Mouse (Mus musculus) forebrain, embryonic 14.5 days (tissue): Measurements from ENCODE around the gene Dop1a. TPM values are rescaled to one million over a fixed set of nuclear protein-coding genes. Genes with fewer than 3 reads are reported as not detected.
A peak's percentile ranks its signal among the peaks of the same experiment; 100 is the strongest.

Experiments used
- ATAC-seq: fragments of 200-750 bp; cut with Nextera tagmentation; 2 replicates; pipeline ENCODE4 v1.8.0; 2017; ENCODE audit warnings: mild to moderate bottlenecking, moderate library complexity
- DNase-seq: peaks from one replicate; pipeline ENCODE4 v3.0.0-alpha.2; 2015; ENCODE audit warnings: low spot score
- H3K27ac ChIP-seq: fragments of 300-500 bp; sonication (generic); 2 replicates; pipeline ENCODE4 v1.5.1; 2014; ENCODE audit warnings: low read depth, mild to moderate bottlenecking, control low read depth, low read length, moderate library complexity
- H3K27me3 ChIP-seq: fragments of 300-500 bp; sonication (generic); replicated peaks from 2 replicates; pipeline ENCODE4 v1.6.1; 2014; ENCODE audit warnings: low read length, control low read depth, mixed read lengths; ENCODE audit not compliant: control insufficient read depth, insufficient read depth
- H3K36me3 ChIP-seq: fragments of 300-500 bp; sonication (generic); 2 replicates; pipeline ENCODE4 v1.6.1; 2014; ENCODE audit warnings: low read length, control low read depth; ENCODE audit not compliant: control insufficient read depth, insufficient read depth
- H3K4me1 ChIP-seq: fragments of 300-500 bp; sonication (generic); 2 replicates; pipeline ENCODE4 v1.6.1; 2014; ENCODE audit warnings: antibody characterized with exemption, low read length, control low read depth; ENCODE audit not compliant: control insufficient read depth, insufficient read depth
- H3K4me2 ChIP-seq: fragments of 300-500 bp; sonication (generic); 2 replicates; pipeline ENCODE4 v1.6.1; 2014; ENCODE audit warnings: mild to moderate bottlenecking, control low read depth, low read length
- H3K4me3 ChIP-seq: fragments of 300-500 bp; sonication (generic); 2 replicates; pipeline ENCODE4 v1.5.1; 2014; ENCODE audit warnings: low read depth, low read length, control low read depth
- H3K9ac ChIP-seq: fragments of 300-500 bp; sonication (generic); 2 replicates; pipeline ENCODE4 v1.6.1; 2014; ENCODE audit warnings: mild to moderate bottlenecking, low read length, control low read depth, moderate library complexity
- H3K9me3 ChIP-seq: fragments of 300-500 bp; sonication (generic); replicated peaks from 2 replicates; pipeline ENCODE4 v1.6.1; 2016; ENCODE audit warnings: low read length, control low read depth, mixed read lengths; ENCODE audit not compliant: control insufficient read depth
- WGBS: fragments of 180-500 bp; shearing (Covaris S2); extraction: QIAGEN DNeasy Blood & Tissue Kit; methylation state at CpG from one replicate; pipeline ENCODE4 v1.1.7; 2014; 5-methylcytosine and 5-hydroxymethylcytosine counted together
- polyA plus RNA-seq: library from polyadenylated mRNA; unstranded; fragments of >200 nt; fragmentation: Nextera tagmentation; extraction: Ambion mirVana; gene quantifications from 2 replicates; pipeline ENCODE4 v1.2.1, GENCODE M21; 2014

Gene Dop1a
- polyA plus RNA-seq = 28.6 and 45.4 TPM in 2 replicates

- Histone ChIP-seq H3K27ac (peak within 1 kb of the TSS; percentile 72), H3K4me1 (peaks cover 2% of the 10 kb centered on the region; the same call in 1 of the 2 replicates), H3K4me3 (peak within 1 kb of the TSS; percentile 88), H3K9me3 (no peaks in the 10 kb centered on the region), H3K4me2 (peak within 1 kb of the TSS; percentile 76), H3K9ac (peak within 1 kb of the TSS; percentile 92), H3K27me3 (no peaks in the 10 kb centered on the region), H3K36me3 (no peaks in the 10 kb centered on the region)
- DNase-seq = peak; percentile 95
- ATAC-seq = peak; percentile 95
- under 1% methylated on average over 86 of the region's 93 CpGs for WGBS
Observed at GRCm38 (mm10) chr9:86466990-86467870, at the start of gene Dop1a. Dop1a (plus strand) TSS chr9:86467154.

- WGBS = 95% methylated on average over 1 of the region's 1 CpGs
- Histone ChIP-seq H3K9me3 (no peaks in the 10 kb centered on the region), H3K27ac (no peak overlapping the region), H3K4me1 (no peaks in the 10 kb centered on the region), H3K27me3 (no peaks in the 10 kb centered on the region), H3K4me3 (no peak overlapping the region), H3K36me3 (no peaks in the 10 kb centered on the region), H3K4me2 (no peak overlapping the region), H3K9ac (no peak overlapping the region)
- ATAC-seq (no peak), DNase-seq (no peak)
Observed at GRCm38 (mm10) chr9:86417971-86418370, 49.0 kb upstream of the Dop1a start.

DNA sequence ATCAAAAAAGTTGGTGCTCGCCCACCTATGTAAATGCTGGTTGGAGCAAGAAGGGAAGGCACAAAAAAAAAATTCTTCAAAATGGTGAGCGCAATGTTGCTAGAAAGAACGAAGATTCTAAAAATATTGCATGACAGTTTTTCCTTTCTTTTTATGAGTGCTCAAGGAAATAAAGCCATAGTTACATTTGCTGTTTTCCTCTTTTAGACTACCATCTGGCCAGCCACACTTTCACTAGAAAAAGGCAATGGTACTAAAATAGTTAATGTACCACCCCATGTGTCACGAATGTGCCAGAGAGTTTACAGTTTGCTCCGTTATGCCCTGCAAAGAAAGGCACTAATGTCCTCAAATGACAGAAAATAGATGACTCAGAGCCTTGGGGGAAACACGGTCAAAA, 47.6 kb upstream of the Dop1a start:
- H3K4me1 ChIP-seq = no peaks in the 10 kb centered on the region
- ATAC-seq (no peak), DNase-seq (no peak)
- WGBS = 89% methylated on average over 6 of the region's 6 CpGs
- H3K36me3 ChIP-seq = no peaks in the 10 kb centered on the region
- no peak overlapping the region for H3K9ac ChIP-seq
- no peaks in the 10 kb centered on the region for H3K9me3 ChIP-seq
- H3K4me3 ChIP-seq = no peak overlapping the region
- H3K4me2 ChIP-seq = no peak overlapping the region
- H3K27ac ChIP-seq = no peak overlapping the region
- H3K27me3 ChIP-seq = no peaks in the 10 kb centered on the region

GRCm38 (mm10) chr9:86423331-86423730, 43.6 kb upstream of the Dop1a start:
- H3K4me1 ChIP-seq = no peaks in the 10 kb centered on the region
- WGBS = 90% methylated on average over 4 of the region's 4 CpGs
- no peak for ATAC-seq
- H3K4me2 ChIP-seq = no peak overlapping the region
- no peak overlapping the region for H3K9ac ChIP-seq
- H3K27me3 ChIP-seq = no peaks in the 10 kb centered on the region
- no peaks in the 10 kb centered on the region for H3K36me3 ChIP-seq
- no peak for DNase-seq
- H3K9me3 ChIP-seq = no peaks in the 10 kb centered on the region
- no peak overlapping the region for H3K27ac ChIP-seq
- H3K4me3 ChIP-seq = no peak overlapping the region

DNA sequence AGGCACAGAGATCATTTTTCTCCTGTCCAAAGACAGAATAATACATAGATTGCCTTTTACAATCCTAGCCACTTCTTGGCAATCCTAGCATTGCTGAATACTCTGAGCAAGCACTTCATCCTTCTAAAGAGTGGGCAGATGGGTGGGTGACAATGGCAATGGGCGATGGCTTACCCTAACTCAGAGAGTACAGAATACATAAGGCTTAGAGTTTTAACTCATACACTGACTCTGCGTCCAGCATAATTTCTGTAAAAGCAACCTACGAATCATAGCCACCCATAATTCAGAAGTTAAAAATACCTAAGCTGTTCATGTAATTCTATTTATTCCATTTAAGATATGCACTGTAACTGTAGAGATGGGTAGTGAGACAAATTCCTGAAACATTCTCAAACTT, 31.4 kb upstream of the Dop1a start:
- no peak overlapping the region for H3K4me3 ChIP-seq
- 93% methylated on average over 3 of the region's 3 CpGs for WGBS
- no peak overlapping the region for H3K4me2 ChIP-seq
- no peaks in the 10 kb centered on the region for H3K36me3 ChIP-seq
- no peak for ATAC-seq
- no peak overlapping the region for H3K9ac ChIP-seq
- DNase-seq = no peak
- peaks cover 2% of the 10 kb centered on the region; the same call in 1 of the 2 replicates for H3K4me1 ChIP-seq
- no peak overlapping the region for H3K27ac ChIP-seq
- H3K27me3 ChIP-seq = no peaks in the 10 kb centered on the region
- H3K9me3 ChIP-seq = no peaks in the 10 kb centered on the region

- ATAC-seq = no peak
- Histone ChIP-seq H3K4me3 (no peak overlapping the region), H3K4me1 (peaks cover 2% of the 10 kb centered on the region; the same call in 1 of the 2 replicates), H3K9me3 (no peaks in the 10 kb centered on the region), H3K27ac (no peak overlapping the region), H3K27me3 (no peaks in the 10 kb centered on the region), H3K9ac (no peak overlapping the region), H3K36me3 (no peaks in the 10 kb centered on the region), H3K4me2 (no peak overlapping the region)
- DNase-seq = no peak
- WGBS = 95% methylated on average over 8 of the region's 8 CpGs
Observed at GRCm38 (mm10) chr9:86436608-86437007, 30.3 kb upstream of the Dop1a start.

DNA sequence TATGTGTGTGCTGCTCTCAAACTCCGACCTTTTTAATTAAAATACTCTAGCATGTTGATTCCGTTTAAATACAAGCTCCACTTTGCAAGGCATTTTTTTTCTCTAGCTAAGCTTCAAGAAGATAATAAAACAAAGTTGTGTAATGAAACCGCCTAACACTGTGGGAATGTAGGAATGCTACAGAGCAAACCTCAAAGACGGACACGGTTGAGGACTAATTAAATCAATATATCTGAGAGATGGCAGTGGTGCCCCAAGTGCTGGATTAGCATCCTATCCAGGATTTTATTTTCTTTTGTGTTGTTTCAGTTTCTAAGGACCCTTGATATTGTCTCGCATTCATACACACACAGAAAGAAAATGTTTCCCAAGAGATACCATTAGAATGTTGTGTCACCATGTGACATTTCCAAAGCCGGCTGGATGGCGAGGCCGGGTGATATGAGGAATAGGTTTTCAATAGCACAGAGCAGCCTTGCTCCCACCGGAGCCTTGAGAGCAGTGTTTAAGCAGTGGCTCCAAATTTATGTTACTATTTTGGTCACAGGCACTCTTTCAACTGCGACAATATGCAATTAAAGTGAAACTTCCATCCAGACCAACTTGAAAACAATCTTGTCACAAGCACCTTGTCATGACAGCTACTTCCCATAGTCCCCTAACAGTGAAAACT, 28.5 kb upstream of the Dop1a start:
- Histone ChIP-seq H3K4me2 (no peak overlapping the region), H3K4me3 (no peak overlapping the region), H3K36me3 (no peaks in the 10 kb centered on the region), H3K9me3 (no peaks in the 10 kb centered on the region), H3K27me3 (no peaks in the 10 kb centered on the region), H3K27ac (no peak overlapping the region), H3K4me1 (peaks cover 2% of the 10 kb centered on the region; the same call in 1 of the 2 replicates), H3K9ac (no peak overlapping the region)
- WGBS = 62% methylated on average over 11 of the region's 11 CpGs
- ATAC-seq (no peak), DNase-seq (no peak)

GRCm38 (mm10) chr9:86442248-86442647, 24.7 kb upstream of the Dop1a start:
- Histone ChIP-seq H3K4me2 (no peak overlapping the region), H3K27ac (no peak overlapping the region), H3K9me3 (no peaks in the 10 kb centered on the region), H3K27me3 (no peaks in the 10 kb centered on the region), H3K4me1 (peaks cover 2% of the 10 kb centered on the region; the same call in 1 of the 2 replicates), H3K36me3 (no peaks in the 10 kb centered on the region), H3K4me3 (no peak overlapping the region), H3K9ac (no peak overlapping the region)
- WGBS = 92% methylated on average over 4 of the region's 4 CpGs
- no peak for ATAC-seq
- no peak for DNase-seq

DNA sequence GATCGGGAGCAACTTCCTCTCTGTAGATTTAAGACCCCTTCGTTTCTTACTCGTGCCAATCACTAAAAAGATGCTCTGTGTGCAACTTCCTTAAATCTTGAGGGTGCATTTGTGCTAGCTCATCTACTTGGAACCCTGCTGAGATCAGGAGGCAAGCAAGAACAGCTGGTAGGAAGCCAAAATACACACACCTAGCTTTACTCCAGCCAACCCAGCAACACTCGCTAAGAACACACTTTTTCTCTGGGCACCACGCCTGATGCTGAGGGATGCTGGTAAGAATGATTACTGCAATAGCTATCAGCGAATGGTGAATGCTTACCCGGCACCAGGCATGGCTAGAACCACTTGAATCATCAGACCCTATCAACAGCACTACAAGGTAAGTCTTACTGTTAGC, 20.1 kb upstream of the Dop1a start:
- Histone ChIP-seq H3K27ac (no peak overlapping the region), H3K4me1 (peaks cover 6% of the 10 kb centered on the region; the same call in 1 of the 2 replicates), H3K27me3 (no peaks in the 10 kb centered on the region), H3K36me3 (no peaks in the 10 kb centered on the region), H3K9ac (no peak overlapping the region), H3K4me3 (no peak overlapping the region), H3K9me3 (no peaks in the 10 kb centered on the region), H3K4me2 (no peak overlapping the region)
- ATAC-seq = no peak
- no peak for DNase-seq
- 91% methylated on average over 7 of the region's 7 CpGs for WGBS
